Comparison of ENCODE assay signal across 1 mouse cellular context in the genomic region with DNA sequence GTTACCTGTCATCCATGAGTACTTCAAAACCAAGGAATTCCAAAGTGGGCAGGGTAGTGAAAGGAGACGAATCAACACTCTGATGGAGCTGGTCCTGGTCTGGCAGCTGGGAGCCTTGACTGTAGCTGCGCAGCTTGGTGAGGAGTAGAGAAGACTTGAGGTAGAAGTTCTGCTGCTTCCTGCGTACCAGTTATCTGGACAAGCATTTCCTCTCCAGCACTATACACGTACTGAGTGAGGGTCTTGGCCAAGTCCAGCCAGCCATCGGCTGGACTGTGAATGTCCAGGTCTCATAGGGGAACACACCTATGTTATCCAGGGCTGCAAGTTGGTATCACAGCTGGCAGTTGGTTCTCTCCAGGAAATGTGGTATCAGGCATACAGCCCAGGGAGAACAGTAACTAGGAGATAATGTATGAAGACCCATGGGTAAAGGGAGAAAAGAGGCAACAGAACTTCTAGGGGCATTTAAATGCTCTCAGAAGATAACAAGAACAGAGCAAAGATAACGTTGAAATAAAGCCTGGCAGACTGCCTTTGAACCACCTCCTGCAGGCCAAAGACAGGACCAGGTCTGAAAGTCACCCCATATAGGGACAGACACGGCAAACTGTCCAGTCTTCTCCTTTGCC.
TF ChIP-seq lines count a peak whose summit lies in the region.

No protein-coding gene starts in this region.

TF ChIP-seq in MEL, 35 proteins besides CTCF, POLR2A, EP300 and RAD21 (continued from another document):
- TF ChIP-seq NRF1 (IDR thresholded peaks at IDR 0.05; ENCODE audit: insufficient read depth, low read depth, low read length, poor library complexity, severe bottlenecking) = peak; percentile 17; the same call in 1 of the 2 replicates
- TF ChIP-seq ZNF384 (IDR thresholded peaks at IDR 0.05; ENCODE audit: low read depth, low read length) = no peak
- no peak for TF ChIP-seq ZC3H11A (IDR thresholded peaks at IDR 0.05; ENCODE audit: low read depth, low read length)
- TF ChIP-seq USF1 (IDR thresholded peaks at IDR 0.05; ENCODE audit: low read depth, low read length) = no peak
- no peak for TF ChIP-seq POLR2AphosphoS5 (IDR thresholded peaks at IDR 0.05; ENCODE audit: borderline replicate concordance, low read depth, low read length)
- 0 out of 2 replicates have a peak, but pooled peaks have one; percentile 18 for TF ChIP-seq ZMIZ1 (IDR thresholded peaks at IDR 0.05; ENCODE audit: low read depth, low read length)
- TF ChIP-seq MAX (IDR thresholded peaks at IDR 0.05; ENCODE audit: low read length) = 0 out of 2 replicates have a peak, but pooled peaks have one; percentile 24
- TF ChIP-seq MAZ (IDR thresholded peaks at IDR 0.05; ENCODE audit: low read depth, low read length) = peak; percentile 17; the same call in 1 of the 2 replicates
- TF ChIP-seq HCFC1 (IDR thresholded peaks at IDR 0.05; ENCODE audit: low read depth, low read length) = peak; percentile 31; the same call in 1 of the 2 replicates
- 0 out of 2 replicates have a peak, but pooled peaks have one; percentile 10 for TF ChIP-seq JUND (IDR thresholded peaks at IDR 0.05; ENCODE audit: low read depth, low read length)
- TF ChIP-seq ELF1 (IDR thresholded peaks at IDR 0.05; ENCODE audit: low read depth, low read length) = 0 out of 2 replicates have a peak, but pooled peaks have one; percentile 54
- peak; percentile 84 for TF ChIP-seq MYB (IDR thresholded peaks at IDR 0.05; ENCODE audit: low read depth, low read length)
- TF ChIP-seq BHLHE40 (IDR thresholded peaks at IDR 0.05; ENCODE audit: borderline replicate concordance, low read depth, low read length) = 0 out of 2 replicates have a peak, but pooled peaks have one; percentile 25
- peak; percentile 73 for TF ChIP-seq TAL1 (IDR thresholded peaks at IDR 0.05; ENCODE audit: low read length)
- no peak for TF ChIP-seq TBP (IDR thresholded peaks at IDR 0.05; ENCODE audit: low read depth, low read length)
- TF ChIP-seq GATA1 (IDR thresholded peaks at IDR 0.05; ENCODE audit: low read depth, low read length) = peak; percentile 99
- no peak for TF ChIP-seq E2F4 (IDR thresholded peaks at IDR 0.05; ENCODE audit: borderline replicate concordance, low read depth, low read length)
- TF ChIP-seq MAFK (IDR thresholded peaks at IDR 0.05; ENCODE audit: borderline replicate concordance, low read depth, low read length) = peak; percentile 42; the same call in 1 of the 2 replicates
- TF ChIP-seq MEF2A (IDR thresholded peaks at IDR 0.05; ENCODE audit: extremely low read depth, insufficient replicate concordance, low read depth, low read length, poor library complexity, severe bottlenecking) = no peak
- peak; percentile 84 for TF ChIP-seq RCOR1 (IDR thresholded peaks at IDR 0.05; ENCODE audit: low read depth, low read length)
- TF ChIP-seq CHD1 (IDR thresholded peaks at IDR 0.05; ENCODE audit: low read depth, low read length) = 0 out of 2 replicates have a peak, but pooled peaks have one; percentile 40
- 0 out of 2 replicates have a peak, but pooled peaks have one; percentile 51 for TF ChIP-seq MYC (IDR thresholded peaks at IDR 0.05; ENCODE audit: low read depth, low read length)
- TF ChIP-seq CHD2 (IDR thresholded peaks at IDR 0.05; ENCODE audit: low read length) = no peak
- peak; percentile 99 for TF ChIP-seq TCF12 (IDR thresholded peaks at IDR 0.05; ENCODE audit: low read depth, low read length)
- peak; percentile 11; the same call in 1 of the 2 replicates for TF ChIP-seq NELFE (IDR thresholded peaks at IDR 0.05; ENCODE audit: low read depth, low read length)
- TF ChIP-seq UBTF (IDR thresholded peaks at IDR 0.05; ENCODE audit: borderline replicate concordance, insufficient read depth, low read depth, low read length) = no peak
TF ChIP-seq in MEL: peak in this region for 21.
